Mouse (Mus musculus): ENCODE results near the gene Gm3159. TPM values are rescaled to one million over a fixed set of nuclear protein-coding genes. Genes with fewer than 3 reads are reported as not detected.
"Not testable (repeated sequence)": the region's sequence is repeated elsewhere in the genome, so short reads cannot be mapped to it uniquely, and the experiment has no call there.

Gm3159 gene
- not detected in 2 replicates for polyA plus RNA-seq (2016; fragmentation: Nextera tagmentation; extraction: Ambion mirVana)

GRCm38 (mm10) chr14:4397226-4397625, at the start of gene Gm3159:
TSS of gene Gm3159 (plus strand) at chr14:4397526.
- not testable (repeated sequence) for H3K27me3 ChIP-seq (replicated peaks); H3K4me3 ChIP-seq; H3K36me3 ChIP-seq; H3K9ac ChIP-seq; H3K27ac ChIP-seq; ATAC-seq (ENCODE audit: low FRiP score, low read depth); H3K4me2 ChIP-seq (replicated peaks); H3K9me3 ChIP-seq; H3K4me1 ChIP-seq
- 76% methylated on average over 2 of the region's 3 CpGs for WGBS

GRCm38 (mm10) chr14:4368991-4369390, 28.3 kb upstream of the Gm3159 start:
- not testable (repeated sequence) for H3K4me2 ChIP-seq (replicated peaks); H3K27me3 ChIP-seq (replicated peaks); H3K9me3 ChIP-seq; ATAC-seq (ENCODE audit: low FRiP score, low read depth); H3K9ac ChIP-seq; H3K36me3 ChIP-seq; H3K4me1 ChIP-seq; H3K27ac ChIP-seq; H3K4me3 ChIP-seq
- 89% methylated on average over 3 of the region's 3 CpGs for WGBS

- not testable (repeated sequence) for H3K4me1 ChIP-seq; H3K9me3 ChIP-seq; H3K27ac ChIP-seq; H3K9ac ChIP-seq; H3K4me2 ChIP-seq (replicated peaks); H3K27me3 ChIP-seq (replicated peaks); H3K4me3 ChIP-seq; H3K36me3 ChIP-seq; ATAC-seq (ENCODE audit: low FRiP score, low read depth)
- WGBS = 89% methylated on average over 3 of the region's 3 CpGs
These were observed 27.6 kb upstream of the Gm3159 start for GRCm38 (mm10) chr14:4369691-4370090.

GRCm38 (mm10) chr14:4377871-4378270, 19.5 kb upstream of the Gm3159 start:
- not testable (repeated sequence) for H3K4me2 ChIP-seq (replicated peaks); H3K27me3 ChIP-seq (replicated peaks); H3K4me1 ChIP-seq; H3K36me3 ChIP-seq; H3K4me3 ChIP-seq; ATAC-seq (ENCODE audit: low FRiP score, low read depth); H3K9ac ChIP-seq; H3K27ac ChIP-seq; H3K9me3 ChIP-seq

- H3K4me1 ChIP-seq; H3K9me3 ChIP-seq; H3K9ac ChIP-seq; H3K27me3 ChIP-seq (replicated peaks); ATAC-seq (ENCODE audit: low FRiP score, low read depth); H3K4me3 ChIP-seq; H3K36me3 ChIP-seq; H3K27ac ChIP-seq; H3K4me2 ChIP-seq (replicated peaks): not testable (repeated sequence)
These were observed 11.7 kb upstream of the Gm3159 start for GRCm38 (mm10) chr14:4385606-4386005.

GRCm38 (mm10) chr14:4392841-4393530, 4.3 kb upstream of the Gm3159 start:
- H3K36me3 ChIP-seq; H3K4me1 ChIP-seq; H3K9ac ChIP-seq; H3K4me3 ChIP-seq; H3K4me2 ChIP-seq (replicated peaks); H3K9me3 ChIP-seq; ATAC-seq (ENCODE audit: low FRiP score, low read depth); H3K27ac ChIP-seq; H3K27me3 ChIP-seq (replicated peaks): not testable (repeated sequence)
- 94% methylated on average over 4 of the region's 6 CpGs for whole genome bisulfite sequencing

- not testable (repeated sequence) for H3K4me2 ChIP-seq (replicated peaks); H3K4me1 ChIP-seq; H3K27me3 ChIP-seq (replicated peaks); H3K4me3 ChIP-seq; H3K36me3 ChIP-seq; H3K9me3 ChIP-seq; H3K9ac ChIP-seq; H3K27ac ChIP-seq; ATAC-seq (ENCODE audit: low FRiP score, low read depth)
These were observed 1.3 kb downstream of the Gm3159 start for GRCm38 (mm10) chr14:4398624-4399023.

GRCm38 (mm10) chr14:4400115-4400789, 2.9 kb downstream of the Gm3159 start:
- H3K9me3 ChIP-seq; H3K4me2 ChIP-seq (replicated peaks); H3K4me1 ChIP-seq; H3K27me3 ChIP-seq (replicated peaks); H3K36me3 ChIP-seq; H3K27ac ChIP-seq; H3K9ac ChIP-seq; H3K4me3 ChIP-seq; ATAC-seq (ENCODE audit: low FRiP score, low read depth): not testable (repeated sequence)
- WGBS = 92% methylated on average over 5 of the region's 5 CpGs

GRCm38 (mm10) chr14:4401245-4401644, 3.9 kb downstream of the Gm3159 start:
- not testable (repeated sequence) for ATAC-seq (ENCODE audit: low FRiP score, low read depth); H3K9ac ChIP-seq; H3K27ac ChIP-seq; H3K4me3 ChIP-seq; H3K4me2 ChIP-seq (replicated peaks); H3K27me3 ChIP-seq (replicated peaks); H3K36me3 ChIP-seq; H3K4me1 ChIP-seq; H3K9me3 ChIP-seq
- WGBS = 81% methylated on average over 5 of the region's 5 CpGs

- not testable (repeated sequence) for H3K4me1 ChIP-seq; H3K27me3 ChIP-seq (replicated peaks); H3K9me3 ChIP-seq; H3K4me3 ChIP-seq; H3K36me3 ChIP-seq; H3K4me2 ChIP-seq (replicated peaks); ATAC-seq (ENCODE audit: low FRiP score, low read depth); H3K9ac ChIP-seq; H3K27ac ChIP-seq
These were observed 6.5 kb downstream of the Gm3159 start for GRCm38 (mm10) chr14:4403840-4404239.

- H3K9me3 ChIP-seq; H3K27me3 ChIP-seq (replicated peaks); H3K9ac ChIP-seq; H3K36me3 ChIP-seq; H3K27ac ChIP-seq; H3K4me2 ChIP-seq (replicated peaks); ATAC-seq (ENCODE audit: low FRiP score, low read depth); H3K4me1 ChIP-seq; H3K4me3 ChIP-seq: not testable (repeated sequence)
- 31% methylated on average over 1 of the region's 1 CpGs for WGBS
These were observed 12.6 kb downstream of the Gm3159 start for GRCm38 (mm10) chr14:4409939-4410338.

GRCm38 (mm10) chr14:4414965-4415835, 17.9 kb downstream of the Gm3159 start, which contains the start of gene Gm3164:
TSS of gene Gm3164 (plus strand) at chr14:4415448.
- WGBS = 1% methylated on average over 40 of the region's 59 CpGs
- Histone ChIP-seq H3K9ac (peak within 1 kb of the TSS; percentile 56), H3K4me3 (peak within 1 kb of the TSS; percentile 43), H3K4me2 (replicated peaks) (peak within 1 kb of the TSS; percentile 66)
- H3K4me1 ChIP-seq; H3K9me3 ChIP-seq; H3K36me3 ChIP-seq; H3K27me3 ChIP-seq (replicated peaks); H3K27ac ChIP-seq: not testable (repeated sequence)
- peak; percentile 50; the same call in 1 of the 2 replicates for ATAC-seq (ENCODE audit: low FRiP score, low read depth)
